Mouse (Mus musculus) layer of hippocampus, adult 2 months (tissue): ENCODE measurements around the gene Parva. TPM values are rescaled to one million over a fixed set of nuclear protein-coding genes. Genes with fewer than 3 reads are reported as not detected.

Source experiments
- DNase-seq, 2 experiments: peaks; one replicate each; pipeline ENCODE4 v3.0.0; 2022; ENCODE audit warnings: low spot score in 2 of 2
- H3K27ac ChIP-seq: fragments of 200-600 bp; 2 replicates; pipeline ENCODE4 v1.8.1; 2022
- H3K4me3 ChIP-seq: fragments of 200-600 bp; 2 replicates; pipeline ENCODE4 v1.8.1; 2022; ENCODE audit warnings: mild to moderate bottlenecking
- CTCF ChIP-seq: fragments of 200-600 bp; conservative IDR thresholded peaks from 2 replicates; pipeline ENCODE4 v1.8.1; 2022; ENCODE audit warnings: antibody characterized with exemption, mild to moderate bottlenecking, moderate library complexity
- total RNA-seq, 2 experiments: library from RNA; stranded (reverse); gene quantifications; 2 replicates each; pipeline ENCODE4 v1.2.3; 2021

Parva gene
- total RNA-seq, 2 experiments from 2014 or later, result 47.6 to 49.1 TPM

DNA sequence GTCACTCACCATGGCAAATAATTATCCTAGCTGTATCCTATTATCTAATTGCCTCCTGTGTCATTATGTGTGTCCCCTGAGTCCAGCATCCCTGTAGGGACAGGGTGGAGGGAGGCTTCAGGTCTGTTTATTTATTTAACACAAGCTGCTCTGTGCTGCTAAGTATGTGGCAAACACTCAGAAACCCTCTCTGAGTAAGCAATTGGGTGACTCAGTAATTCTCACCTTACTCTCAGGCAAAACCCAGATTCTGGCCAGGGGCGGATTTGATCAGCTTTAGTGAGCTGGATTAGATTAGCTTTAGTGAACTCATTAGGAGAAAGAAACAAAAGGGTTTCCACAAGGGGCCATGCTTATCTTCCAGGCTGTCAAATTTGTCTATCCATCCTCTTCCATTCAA, 64.4 kb downstream of the Parva start:
- no peak for TF ChIP-seq CTCF
- H3K27ac ChIP-seq, result no peak overlapping the region
- no peak overlapping the region for H3K4me3 ChIP-seq
- no peak for DNase-seq

DNA sequence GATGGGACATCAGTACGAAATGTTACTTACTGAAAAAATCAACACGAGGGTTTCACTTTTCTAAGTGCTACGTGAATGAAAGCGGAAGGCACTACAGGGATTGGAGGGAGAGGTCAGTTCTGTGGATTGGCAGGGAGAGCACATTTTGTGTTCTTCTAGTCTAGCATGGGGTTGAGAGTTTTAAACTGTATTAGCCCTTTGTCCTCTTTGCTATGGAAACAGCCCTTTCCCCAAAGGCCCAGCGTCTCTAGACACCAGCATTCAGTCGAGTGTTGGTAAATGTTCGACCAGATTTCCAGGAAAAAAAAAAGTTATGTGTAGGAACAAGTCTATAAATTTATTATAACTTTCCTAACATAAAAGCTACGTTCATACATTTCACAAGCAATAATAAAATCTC, 68.6 kb downstream of the Parva start:
- no peak overlapping the region for H3K27ac ChIP-seq
- no peak overlapping the region for H3K4me3 ChIP-seq
- no peak for DNase-seq
- TF ChIP-seq CTCF, result no peak

- H3K4me3 ChIP-seq, result no peak overlapping the region
- DNase-seq, result no peak
- H3K27ac ChIP-seq, result no peak overlapping the region
- TF ChIP-seq CTCF, result no peak
Observed at GRCm38 (mm10) chr7:112496921-112497320, 69.6 kb downstream of the Parva start.

DNA sequence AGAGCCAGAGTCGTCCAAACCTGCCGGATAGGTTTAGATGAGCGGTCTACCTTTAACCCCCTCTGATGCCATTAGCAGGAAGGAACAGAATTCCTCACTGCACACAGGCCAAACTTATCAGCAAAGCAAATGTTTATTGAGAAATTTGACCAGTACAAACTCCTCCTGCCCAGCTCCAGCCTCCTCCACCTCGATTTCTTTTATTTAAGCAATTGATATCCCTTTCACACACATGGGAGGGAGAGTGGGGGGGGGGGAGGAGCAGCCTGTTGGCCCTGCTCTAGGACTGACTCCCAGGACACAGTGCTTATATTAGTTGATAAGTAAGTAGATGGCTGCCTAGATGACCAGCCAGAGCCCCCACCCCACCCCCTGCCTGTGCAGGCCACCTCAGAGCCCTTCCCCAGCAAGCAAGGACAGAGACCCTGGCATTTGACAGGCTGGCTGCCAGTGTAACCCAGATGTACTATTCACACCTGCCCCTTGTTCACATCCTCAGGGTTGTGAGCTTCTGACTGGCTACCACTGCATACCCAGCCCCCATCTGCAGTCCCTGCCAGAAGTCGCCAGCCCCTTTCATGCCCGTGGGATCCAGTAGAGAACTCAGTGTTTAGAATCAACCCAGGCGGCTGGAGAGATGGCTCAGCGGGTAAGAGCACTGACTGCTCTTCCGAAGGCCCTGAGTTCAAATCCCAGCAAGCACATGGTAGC, 71.4 kb downstream of the Parva start:
- Histone ChIP-seq H3K4me3 (no peak overlapping the region), H3K27ac (no peak overlapping the region)
- no peak for DNase-seq
- TF ChIP-seq CTCF, result no peak

GRCm38 (mm10) chr7:112499453-112500133, 72.3 kb downstream of the Parva start:
- H3K4me3 ChIP-seq, result no peak overlapping the region
- DNase-seq, result no peak
- no peak overlapping the region for H3K27ac ChIP-seq
- no peak for TF ChIP-seq CTCF

GRCm38 (mm10) chr7:112500134-112500490, 72.8 kb downstream of the Parva start:
- TF ChIP-seq CTCF, result no peak
- Histone ChIP-seq H3K27ac (no peak overlapping the region), H3K4me3 (no peak overlapping the region)
- DNase-seq, result no peak

DNA sequence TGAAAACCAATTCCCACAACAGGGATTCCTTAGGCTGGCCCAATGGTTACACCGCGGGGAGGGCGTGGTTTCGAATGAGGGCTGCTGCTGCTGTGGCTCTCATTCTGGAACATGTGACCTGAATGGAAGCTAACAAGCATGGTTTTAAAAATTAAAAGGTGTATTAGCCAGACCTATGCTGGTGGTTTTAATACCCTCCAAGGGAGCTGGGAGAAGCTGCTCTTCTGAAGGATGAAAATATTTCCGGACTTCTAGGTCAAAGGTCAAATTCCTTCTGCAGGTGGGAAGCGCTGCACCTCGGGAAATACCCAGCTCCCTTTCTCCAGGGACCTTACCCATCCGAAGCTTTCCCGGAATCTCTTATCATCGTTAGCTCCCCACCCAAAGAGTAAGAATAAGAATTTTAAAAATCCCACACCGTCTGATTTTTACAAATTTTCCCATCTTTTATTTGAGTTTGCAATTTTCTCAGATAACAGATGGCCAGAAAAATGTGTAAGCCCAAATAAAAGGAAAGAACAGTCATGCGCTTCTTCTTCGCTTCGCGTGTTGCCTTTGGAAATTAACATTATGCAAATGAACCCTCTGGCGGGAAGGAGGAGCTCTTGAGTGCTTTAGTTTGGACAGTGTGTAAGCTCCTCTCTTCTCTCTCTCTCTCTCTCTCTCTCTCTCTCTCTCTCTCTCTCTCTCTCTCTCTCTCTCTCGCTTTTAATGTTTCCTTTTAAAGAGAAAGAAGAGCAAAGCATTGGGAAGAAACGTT, 74.9 kb downstream of the Parva start:
- H3K4me3 ChIP-seq, result peak overlapping the region; percentile 28
- H3K27ac ChIP-seq, result no peak overlapping the region; the same call in 1 of the 2 replicates
- TF ChIP-seq CTCF, result no peak
- peak in 1 of 2 experiments; percentile 66 for DNase-seq

GRCm38 (mm10) chr7:112502845-112503244, 75.5 kb downstream of the Parva start:
- Histone ChIP-seq H3K4me3 (no peak overlapping the region), H3K27ac (no peak overlapping the region)
- no peak for TF ChIP-seq CTCF
- no peak for DNase-seq

DNA sequence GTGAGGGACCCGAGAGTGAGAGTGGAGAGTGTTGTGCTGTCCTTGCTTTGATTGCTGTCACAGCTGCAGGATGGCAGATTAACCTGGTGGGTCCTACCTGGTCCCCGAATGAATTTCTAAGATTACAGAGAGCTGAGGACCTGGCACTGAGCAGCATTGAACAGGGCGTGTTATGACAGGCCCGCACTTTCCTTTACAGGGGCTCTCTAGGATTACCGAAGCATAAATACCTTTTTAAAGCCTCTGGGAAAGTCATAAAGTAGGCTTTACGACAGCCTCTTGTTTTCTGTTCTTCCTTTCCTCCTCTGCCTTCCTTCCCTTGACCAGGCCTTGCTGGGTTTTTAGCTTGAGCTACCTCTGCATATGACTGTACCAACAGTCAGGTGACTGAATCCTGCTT, 76.1 kb downstream of the Parva start:
- H3K27ac ChIP-seq, result no peak overlapping the region
- DNase-seq, result no peak

DNA sequence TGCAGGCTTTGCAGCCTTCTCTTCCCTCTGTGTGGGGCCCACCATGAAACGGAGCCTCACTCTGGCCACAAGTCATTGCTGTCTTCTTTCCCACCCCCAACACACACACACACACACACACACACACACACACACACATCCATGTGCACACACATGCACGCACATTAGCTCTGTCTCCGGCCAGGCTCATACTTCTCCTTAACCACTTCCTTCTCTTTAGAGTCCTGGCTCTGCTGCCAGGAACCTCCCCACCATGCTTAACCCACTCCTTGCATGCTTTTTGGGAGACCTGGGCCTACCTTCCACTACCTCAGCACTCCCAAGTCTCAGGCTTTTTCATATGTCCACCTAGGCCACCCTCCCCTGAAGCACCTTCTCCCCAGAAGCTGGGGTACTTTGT, 76.6 kb downstream of the Parva start:
- no peak overlapping the region for H3K27ac ChIP-seq
- no peak overlapping the region for H3K4me3 ChIP-seq
- DNase-seq, result no peak
- no peak for TF ChIP-seq CTCF

More for the DNA sequence above, 76.1 kb downstream of the Parva start:
- TF ChIP-seq CTCF, result no peak
- H3K4me3 ChIP-seq, result no peak overlapping the region

DNA sequence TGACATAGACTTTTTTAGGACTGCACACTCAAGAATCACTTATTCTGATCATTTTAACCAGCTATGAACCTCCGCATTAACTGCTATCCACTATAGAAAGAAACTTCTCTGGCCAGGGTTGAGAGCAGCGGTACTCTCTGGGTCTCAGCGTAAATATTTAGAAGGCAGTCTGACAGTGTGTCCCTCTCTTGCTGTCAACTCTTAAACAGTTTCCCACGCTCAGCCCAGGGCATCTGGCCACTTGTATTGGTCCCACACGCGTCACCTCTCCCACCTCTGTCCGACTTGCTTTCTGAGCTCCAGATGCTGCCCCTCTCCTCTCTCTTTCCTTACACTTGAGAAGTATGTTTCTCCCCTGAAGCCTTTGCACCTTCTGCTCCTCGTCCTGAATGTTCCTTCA, 81.8 kb downstream of the Parva start:
- DNase-seq, result no peak
- Histone ChIP-seq H3K27ac (no peak overlapping the region), H3K4me3 (no peak overlapping the region)
- TF ChIP-seq CTCF, result no peak

DNA sequence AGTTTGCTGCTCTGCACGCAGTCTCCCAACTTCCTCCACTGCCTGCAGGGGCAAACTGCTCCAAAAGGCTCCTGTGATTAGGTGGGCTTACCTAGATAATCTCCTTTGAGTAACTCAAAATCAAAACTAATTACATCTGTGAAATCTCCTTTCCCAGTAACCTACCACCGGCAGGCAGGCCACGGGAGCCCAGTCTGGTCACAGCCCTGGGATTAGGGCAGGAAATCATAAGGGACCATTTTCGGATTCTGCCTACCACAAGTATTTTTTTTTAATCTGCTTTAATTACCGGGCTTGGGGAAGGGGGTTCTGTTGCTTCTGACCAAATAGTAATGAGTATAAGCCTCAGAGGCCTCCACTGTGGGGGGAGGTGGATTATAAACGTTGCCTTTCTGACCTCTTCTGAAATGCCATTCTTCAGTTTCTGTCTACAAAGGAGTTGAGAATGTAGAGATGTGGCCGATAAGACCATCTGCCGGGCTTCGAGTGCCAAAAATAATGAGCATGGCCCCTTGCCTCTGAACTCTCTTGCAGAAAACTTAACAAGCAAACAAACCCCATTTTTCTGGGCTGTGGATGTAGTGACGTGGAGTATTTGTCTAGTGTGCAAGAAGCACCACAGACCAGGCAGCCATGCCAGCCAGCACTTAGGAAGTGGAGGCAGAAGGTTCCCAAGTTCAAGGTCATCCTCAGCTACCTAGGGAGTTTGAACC, 83.2 kb downstream of the Parva start:
- no peak for TF ChIP-seq CTCF
- H3K27ac ChIP-seq, result no peak overlapping the region
- no peak for DNase-seq
- no peak overlapping the region for H3K4me3 ChIP-seq

GRCm38 (mm10) chr7:112511309-112511708, 84.0 kb downstream of the Parva start:
- TF ChIP-seq CTCF, result no peak
- Histone ChIP-seq H3K27ac (no peak overlapping the region), H3K4me3 (no peak overlapping the region)
- no peak for DNase-seq
